Mouse (Mus musculus) liver, adult 2 months (tissue): ENCODE measurements at regions not wholly inside any gene's neighbourhood (a gene's known extent, or its start where the extent isn't known, plus 50 kb on each side); places are given as distances from the start of the nearest gene placed in this dataset.

Source experiments
- CTCF ChIP-seq: fragments of 200-500 bp; IDR thresholded peaks from 2 replicates; pipeline ENCODE4 v1.5.1; 2011; ENCODE audit warnings: low read depth, low read length, control low read depth
- POLR2A ChIP-seq: fragments of 200-500 bp; IDR thresholded peaks from 2 replicates; pipeline ENCODE4 v1.6.1; 2011; ENCODE audit warnings: low read length, control low read depth; ENCODE audit not compliant: insufficient read depth; ENCODE audit errors: extremely low read depth

GRCm38 (mm10) chr10:99620489-99620888 lies 139.0 kb downstream of the Csl start:
- TF ChIP-seq CTCF = no peak
- no peak for TF ChIP-seq POLR2A
